Mouse (Mus musculus): ENCODE measurements around the gene Arid1b.

Gene Arid1b

DNA sequence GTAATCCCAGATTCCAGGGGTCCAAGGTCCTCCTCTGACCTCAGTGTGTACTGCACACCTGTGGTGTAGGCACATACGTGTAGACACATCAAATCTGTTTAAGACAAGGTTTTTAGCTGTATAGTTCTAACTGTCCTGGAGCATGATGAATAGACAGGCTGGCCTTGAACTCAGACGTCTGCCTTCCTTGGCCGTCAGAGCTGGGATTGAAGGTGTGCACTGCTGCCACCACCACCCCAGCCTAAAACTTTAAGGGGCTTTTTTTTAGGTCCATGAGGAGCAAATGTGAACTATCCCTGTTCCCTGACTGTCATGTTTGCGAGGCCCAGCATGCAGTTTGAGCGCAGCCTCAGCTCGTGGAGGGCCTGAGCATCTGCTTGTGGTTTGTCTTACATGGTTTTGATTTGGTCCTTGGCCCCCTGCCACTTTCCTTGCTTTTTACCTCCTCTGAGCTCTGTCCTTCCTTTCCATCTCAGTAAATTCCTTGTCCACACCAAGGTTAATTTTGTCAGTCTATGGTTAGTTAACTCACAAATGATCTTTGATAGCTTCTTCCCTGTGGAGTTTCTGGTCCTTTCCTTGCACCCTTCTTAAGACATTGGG, 224.9 kb downstream of the Arid1b start:
- no peak for DNase-seq

DNA sequence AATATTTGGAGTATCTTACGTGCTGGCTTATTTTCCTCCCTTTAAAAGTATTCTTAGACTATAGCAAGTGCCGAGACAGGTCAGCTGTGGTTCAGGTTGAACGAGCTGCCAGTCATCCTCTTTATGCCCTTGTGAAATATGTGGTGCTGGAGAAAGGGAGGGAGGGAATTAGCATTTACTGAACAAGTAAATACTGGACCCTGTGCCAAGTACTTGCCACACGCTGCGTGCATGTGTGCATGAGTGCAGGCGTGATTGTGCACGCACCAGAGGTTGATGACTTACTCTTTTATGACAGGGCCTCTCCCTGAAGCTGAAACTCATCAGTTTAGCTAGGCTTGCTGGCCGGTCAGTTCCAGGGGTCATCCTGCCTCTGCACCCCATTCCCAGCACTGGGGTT, 226.9 kb downstream of the Arid1b start:
- DNase-seq, result no peak

DNA sequence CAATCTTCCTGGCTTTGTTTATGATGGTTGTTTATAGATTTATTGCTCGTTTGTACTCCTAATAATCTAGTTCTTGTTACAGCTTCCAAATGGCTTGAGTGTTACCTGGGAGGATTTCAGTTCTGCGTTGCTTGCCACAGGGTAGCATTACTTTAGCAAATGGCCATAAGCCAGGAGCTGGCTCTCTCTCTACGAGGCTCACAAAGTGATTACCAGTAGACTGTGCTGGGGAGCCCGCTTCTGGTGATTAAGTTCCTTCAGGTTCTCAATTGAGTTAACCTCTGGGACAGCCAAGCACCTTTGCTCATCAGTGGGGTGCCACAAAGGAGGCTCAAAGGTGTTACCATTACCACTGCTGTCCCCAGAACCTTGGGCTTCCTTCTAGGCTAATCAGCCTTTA, 227.4 kb downstream of the Arid1b start:
- no peak for DNase-seq

DNA sequence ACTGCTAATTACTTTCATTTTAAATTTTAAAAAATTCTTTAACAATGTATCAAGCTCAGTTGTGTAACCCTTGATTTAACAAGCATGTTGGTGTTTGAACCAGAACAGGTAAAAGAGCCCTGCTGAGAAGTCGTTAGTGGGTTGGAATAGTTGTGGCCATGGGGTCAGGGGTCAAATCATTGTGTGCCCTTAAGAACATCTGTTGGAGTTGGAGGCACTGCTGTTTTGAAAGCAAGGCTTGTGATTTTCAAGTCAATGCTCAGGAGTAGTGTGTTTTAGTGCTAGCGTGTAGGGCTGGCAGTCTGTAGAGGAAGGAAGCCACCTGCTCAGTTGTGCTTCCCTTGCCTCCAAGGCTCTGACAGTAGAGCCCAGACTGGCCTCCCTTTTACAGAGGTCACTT, 228.7 kb downstream of the Arid1b start:
- no peak for DNase-seq

DNA sequence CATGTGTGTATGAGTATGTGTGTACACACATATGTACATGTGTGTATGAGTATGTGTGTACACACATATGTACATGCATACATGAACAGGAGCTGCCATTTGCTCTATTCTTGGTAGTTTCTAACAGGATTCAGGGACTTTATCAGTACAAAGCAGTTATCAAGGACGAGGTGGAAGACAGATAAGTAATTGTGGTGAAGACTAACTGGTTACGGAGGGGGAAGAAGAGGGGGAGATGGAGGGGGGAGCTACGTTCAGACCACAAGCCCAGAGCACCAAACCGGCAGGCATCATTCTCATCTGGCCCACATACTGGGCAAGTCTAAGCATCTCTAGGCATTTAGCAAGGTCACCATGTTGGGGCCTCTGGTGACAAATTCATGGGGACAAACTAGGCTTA, 230.8 kb downstream of the Arid1b start:
- DNase-seq, result no peak

DNA sequence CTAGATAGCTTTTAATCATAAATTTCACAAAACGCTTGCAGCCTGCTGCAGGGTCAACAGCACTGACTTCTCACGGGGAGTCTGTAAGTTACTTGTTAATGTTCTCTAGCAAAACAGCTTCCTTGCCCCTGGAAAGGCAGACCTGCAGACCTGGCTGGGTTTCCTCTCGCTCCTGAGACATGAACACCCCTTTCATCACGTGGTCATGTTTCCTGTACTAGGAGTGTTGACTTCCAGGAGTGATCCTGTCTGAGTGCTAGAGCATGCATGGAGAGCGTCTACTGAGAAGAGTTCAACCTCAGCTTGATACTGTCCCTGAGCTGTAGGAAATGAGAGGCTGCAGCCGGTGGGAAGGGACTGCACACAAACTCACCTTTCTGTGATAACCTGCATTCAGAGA, 233.0 kb downstream of the Arid1b start:
- no peak for DNase-seq

DNA sequence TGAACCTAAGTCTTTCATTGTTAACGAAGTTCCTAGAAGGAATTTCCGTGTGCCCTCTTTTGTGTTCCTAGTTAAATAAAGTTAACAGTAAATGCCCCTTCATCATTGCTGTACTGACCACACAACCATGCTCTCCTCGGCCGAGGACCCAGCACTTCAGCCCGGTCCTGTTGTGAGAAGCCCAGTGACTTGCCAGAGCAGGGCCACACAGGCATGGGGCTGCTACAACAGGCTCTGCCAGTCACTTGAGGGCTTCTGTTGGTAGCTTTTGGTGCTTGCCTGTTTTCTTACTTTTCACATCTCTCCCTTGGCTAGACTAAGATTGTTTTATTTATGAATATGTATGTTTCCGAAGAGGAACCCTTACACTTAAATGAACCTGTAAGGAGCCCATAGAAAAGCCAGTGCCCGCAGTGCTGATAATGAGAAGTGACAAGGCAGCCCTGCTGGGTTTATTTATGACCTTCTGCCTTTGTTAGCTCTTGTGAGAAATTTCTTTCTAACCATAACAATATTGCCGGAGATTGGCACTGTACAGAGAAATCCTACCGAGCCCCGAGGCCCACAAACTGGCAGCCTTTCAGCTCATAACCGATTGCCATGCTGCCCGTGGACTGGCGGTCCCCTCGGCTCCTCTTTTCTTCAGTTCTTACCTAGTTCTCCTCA, 234.0 kb downstream of the Arid1b start:
- DNase-seq, result no peak

DNA sequence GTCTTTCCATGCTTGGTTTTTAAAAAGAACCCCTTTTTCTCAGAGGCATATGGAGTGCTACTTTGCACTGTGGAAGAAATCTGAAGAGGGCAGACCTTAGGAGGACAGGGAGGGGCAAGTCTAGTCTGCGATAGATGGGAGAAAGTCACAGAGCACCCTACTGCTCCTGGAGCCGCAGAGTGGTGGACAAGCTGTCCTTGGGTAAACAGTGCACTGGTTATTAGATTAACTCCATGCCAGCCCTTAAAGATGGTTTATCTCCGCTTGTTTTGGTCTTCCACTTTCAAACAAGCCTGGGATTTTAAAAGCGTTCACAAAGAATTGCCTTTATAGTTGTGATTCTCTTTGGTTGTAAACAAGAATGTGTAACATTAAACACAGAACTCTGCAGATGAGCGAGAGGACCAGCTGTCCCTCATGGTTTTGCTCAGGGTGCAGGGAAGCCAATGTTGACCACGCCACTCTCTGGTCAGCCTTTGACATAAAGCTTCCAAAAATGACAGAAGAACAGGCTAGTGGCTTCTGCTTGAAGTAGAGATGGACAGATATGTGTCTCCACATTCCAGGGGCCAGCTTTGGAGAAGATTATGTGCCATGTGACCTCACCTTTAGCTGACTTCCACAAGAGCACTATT, 234.6 kb downstream of the Arid1b start:
- DNase-seq, result no peak

DNA sequence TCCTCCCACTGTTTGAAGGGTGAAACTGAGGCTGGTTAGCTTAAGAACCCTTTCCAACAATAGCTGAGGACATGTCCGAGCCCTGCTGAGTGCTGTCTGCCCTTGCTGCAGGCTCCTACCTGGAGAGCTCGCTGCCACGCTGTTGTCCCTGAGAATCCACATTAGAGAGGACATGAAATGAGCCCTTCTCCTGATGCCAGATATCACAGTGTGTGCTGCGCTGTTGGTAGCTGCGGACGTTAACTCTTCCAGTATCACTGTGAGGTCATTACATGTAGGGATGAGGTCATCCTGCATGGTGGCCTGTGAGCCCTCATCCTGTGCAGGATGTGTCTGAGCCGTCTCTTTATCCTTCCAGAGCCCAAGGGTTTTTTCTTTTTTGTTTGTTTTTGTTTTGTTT, 235.9 kb downstream of the Arid1b start:
- DNase-seq, result no peak

DNA sequence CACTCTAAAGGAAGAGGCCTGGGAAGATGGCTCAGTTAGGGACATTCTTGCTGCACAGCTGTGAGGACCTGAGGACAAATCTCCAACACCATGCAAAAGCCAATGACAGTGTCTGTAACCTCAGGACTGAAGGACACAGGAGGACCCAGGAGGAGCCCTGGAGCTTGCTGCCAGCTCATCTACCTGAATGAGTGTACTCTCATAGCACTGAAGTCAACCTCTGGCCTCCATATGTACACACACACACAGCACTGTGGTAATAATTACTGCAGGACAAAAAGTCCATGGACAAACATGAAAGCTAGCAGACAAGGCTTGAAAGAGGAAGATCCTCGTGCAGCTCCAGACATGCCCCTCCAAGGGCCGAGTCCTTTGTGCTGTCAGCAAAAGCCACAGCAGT, 238.0 kb downstream of the Arid1b start:
- DNase-seq, result no peak

DNA sequence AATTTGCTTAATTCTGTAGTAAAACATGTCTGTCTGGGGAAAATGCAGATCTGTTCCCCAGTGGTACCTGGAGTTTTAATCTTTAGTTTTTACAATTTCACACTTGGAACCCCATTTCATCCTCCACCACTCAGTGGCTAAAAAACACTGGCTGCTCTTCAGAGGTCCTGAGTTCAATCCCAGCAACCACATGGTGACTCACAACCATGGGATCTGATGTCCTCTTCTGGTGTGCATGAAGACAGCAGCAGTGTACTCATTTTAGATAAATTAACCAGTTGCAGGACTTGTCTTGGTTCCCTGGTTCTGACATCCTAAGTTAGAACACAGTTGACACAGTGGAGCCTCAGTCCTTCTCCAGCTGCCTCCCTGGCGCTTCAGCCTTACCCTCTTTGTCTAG, 239.9 kb downstream of the Arid1b start:
- no peak for DNase-seq

DNA sequence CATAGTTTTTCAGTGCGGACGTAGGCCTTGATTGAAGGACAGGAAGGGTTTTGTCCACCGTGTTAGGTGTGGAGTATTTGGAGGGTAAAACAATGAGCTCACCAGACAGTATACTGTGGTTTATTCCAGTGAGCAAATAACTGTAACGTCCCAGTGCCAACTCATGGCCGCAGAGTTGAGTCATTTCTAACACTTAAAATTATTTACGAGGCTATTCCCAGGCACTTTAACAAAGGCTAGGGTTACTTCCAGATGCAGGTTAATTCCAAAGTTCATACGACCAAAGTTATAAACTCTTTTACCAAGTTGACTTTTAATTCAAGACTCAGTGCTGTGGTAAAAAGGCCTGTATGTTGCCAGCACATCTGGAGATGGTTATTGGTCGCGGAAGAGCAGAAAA, 240.9 kb downstream of the Arid1b start:
- DNase-seq, result no peak

DNA sequence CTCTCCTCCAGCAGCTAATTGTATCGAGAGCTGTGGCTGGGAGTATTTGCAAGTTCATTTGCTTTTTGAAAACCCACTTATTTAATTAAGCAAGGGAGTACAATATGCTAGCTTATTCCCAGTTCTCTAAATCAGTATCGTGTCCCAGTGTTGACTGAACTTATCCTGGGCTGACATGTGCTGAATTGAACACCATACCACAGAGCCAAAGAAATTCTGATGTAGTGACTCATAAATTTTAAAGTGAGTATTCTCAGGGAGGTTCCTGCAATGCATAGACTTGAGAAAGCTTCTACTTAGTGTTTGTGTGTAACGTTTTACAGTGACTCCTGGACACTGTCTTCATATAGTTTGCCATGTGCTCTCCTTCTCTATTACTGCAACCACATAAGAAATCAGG, 243.6 kb downstream of the Arid1b start:
- no peak for DNase-seq

DNA sequence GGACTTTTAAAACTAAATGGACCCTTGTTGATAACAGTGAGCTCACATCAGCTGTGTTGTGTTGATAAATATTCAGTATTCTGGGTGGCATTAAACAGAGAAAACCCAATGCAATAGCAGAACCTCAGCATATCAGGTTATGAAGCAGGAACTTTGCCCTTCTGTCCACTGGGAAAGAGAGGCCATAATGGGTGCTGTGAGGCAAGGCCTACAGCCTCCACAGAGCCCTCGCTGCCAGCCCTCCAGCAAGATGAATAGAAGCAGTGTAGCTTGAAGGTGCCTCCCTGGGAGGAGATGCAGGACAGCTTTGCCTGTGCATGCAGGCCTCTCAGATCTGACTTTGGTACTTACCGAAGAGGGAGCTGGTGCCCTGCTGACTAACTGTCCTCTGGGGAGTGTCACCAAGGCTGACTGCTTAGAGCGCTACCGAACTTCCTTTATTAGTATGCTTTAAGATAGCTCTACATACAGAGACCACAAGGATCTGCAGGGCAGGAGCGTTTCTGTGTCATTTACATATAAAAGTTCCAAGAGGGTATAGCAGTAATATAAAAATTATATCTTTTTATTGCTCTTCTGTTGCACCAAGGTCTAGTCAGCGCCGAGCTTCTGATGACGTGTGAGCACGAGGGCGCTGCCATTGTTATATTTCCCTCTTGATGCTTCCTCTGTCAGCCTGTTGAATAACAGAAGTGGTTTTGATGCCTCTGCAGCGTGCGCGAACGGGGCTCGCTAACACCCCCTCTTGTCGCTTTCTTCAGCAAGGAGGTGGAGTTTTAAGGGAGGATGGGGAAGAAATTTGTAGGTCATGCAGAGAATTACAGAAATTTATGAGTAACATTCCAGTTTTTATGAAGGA, 244.5 kb downstream of the Arid1b start:
- peak; percentile 44 for DNase-seq

DNA sequence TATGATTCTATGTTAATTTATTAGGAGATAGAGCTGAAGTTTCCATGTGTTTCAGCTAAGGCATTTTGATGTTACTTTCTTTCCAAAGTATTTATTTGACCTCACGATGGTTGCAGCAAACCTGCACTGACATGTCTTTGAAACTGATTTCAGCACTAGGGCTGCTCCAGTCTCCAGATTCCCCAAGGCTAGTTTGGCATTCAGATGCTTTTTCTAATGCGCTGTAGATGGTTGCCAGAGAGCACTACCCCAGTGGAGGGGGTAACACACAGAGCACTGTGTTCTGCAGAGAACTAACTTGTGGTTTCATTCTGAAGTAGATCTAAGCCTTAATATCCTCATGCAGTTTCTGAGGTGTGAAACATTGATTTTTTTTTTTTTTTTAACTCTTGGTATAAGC, 250.4 kb downstream of the Arid1b start:
- DNase-seq, result no peak

DNA sequence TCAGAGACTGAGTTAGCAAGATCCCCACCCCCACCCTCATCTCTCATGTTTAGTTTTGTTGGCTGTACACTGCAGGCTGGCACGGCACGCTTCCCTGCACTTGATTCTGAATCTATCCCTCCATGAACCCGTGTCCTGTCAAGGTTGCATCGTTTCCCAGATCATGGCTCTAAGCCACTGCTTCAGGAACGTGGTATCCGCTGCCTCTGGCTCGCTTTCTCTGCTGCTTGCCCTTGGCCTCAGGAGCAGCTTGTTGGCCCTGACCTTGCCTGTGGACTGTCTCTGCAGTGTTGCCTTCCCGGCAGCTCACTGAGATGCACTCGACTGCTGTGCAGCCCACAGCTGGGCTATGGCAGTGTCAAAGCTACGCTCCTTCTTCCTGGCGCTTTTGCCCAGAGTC, 252.6 kb downstream of the Arid1b start:
- DNase-seq, result no peak

DNA sequence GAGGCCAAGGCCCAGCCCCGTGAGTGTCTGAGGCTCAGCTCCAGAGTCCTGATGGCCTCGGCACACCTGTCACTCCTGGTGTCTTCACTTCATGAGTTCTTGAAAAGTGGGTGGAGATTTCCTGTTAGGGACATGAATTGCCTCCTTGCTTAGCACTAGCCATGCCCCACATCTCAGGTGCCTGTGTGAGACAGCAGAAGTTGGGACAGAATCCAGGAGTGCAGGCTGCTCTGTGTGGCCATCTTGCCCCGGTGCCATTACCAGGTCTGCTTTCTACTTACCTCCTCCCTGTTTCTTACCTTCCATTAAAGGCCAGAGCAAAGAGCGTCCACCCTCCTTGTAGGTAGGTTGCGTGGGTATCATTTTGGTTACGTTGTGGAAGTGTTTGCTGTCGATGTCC, 253.1 kb downstream of the Arid1b start:
- no peak for DNase-seq

DNA sequence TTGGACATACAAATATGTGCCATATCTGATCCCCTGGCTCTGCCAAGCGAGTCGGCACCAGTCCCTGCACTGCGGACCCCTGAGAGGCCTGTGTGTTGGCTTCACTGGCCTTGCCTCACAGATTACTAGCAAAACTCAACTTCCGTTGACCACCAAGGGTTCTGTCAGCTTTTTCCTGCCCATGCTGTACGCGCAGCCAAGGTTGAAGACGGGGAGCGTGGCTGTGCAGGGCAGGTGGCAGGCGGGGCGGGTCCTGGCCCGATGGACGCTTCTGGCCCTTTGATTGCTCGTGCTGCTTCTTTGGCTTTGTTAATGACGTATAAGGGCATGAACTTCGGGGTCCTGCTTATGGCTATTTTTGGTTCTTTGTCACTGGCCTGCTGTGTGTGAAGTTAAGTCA, 253.6 kb downstream of the Arid1b start:
- no peak for DNase-seq

DNA sequence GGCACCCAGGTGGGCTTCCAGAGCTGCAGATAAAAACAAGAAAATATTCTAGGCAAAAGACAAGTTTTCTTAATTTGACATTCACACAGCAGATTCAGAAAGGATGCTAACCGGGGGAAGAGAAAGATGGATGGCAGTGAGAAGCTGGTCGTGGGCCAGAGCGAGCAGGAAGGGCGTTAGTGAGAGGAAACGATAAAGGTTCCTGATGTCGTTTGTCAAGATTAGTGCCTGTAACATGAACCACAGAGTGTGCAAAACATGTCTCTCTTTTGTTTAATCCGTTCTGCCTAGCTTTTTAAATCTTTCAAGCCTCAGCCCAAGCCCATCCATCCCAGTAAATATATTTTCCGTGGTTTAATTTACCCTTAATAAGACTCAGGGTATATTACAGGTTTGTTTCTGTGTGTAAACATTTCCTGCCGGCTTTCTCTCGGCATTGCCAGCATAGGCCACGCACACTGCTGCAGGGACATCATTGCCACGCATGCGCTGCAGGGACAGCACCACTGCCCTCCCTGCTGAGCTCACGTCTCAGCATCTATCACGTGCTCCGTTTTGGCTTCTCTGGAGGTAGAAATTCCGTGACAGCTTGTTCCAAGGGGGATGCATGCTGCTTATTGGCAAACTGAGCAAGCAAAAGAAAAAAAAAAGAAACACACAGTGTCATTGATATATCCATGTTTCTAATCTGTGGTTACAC, 255.0 kb downstream of the Arid1b start:
- peak; percentile 62 for DNase-seq

DNA sequence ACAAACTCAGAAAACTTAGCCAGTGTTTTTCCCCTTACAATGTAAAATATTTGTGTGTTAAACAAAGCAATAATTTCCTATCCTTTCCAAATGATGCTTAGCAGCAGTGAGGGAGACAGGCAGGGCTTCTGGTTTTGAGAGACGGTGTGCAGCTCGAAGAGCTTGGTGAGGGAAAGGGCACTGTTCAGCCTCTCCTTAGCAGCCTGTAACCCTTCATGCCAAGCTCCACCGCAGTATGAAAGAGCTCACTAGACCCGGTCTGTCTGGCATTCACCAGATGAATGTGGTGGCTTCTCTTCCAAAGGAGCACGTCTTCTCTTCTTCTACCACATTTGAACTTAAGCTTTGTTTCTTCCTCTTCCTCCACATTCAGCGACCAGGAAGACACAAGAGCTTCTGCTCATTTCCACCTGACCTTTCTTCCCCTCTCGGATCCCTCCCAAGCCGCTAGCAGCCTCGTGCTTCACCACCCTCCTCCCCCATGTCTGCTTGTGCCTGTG, 255.6 kb downstream of the Arid1b start:
- DNase-seq, result no peak

DNA sequence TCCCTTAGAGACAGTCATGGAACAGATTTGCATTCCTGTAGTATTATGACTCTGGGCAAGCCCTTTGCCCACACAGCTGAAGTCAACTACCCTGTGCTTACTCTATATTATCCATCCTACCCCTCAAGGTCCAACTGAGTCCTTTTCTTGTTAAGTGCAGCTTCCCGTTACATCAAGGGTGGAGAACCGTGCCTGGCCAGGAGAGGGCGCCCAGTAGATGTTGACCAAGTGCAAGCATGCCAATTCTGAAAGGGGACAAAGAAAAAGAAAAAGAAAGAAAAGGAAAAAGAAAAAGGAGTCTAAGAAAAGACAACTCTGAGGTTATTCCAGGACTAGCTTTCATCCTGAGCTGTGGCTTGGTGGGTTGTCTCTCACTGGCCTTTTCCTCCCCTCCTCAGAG, 258.3 kb downstream of the Arid1b start:
- DNase-seq, result peak; percentile 77

DNA sequence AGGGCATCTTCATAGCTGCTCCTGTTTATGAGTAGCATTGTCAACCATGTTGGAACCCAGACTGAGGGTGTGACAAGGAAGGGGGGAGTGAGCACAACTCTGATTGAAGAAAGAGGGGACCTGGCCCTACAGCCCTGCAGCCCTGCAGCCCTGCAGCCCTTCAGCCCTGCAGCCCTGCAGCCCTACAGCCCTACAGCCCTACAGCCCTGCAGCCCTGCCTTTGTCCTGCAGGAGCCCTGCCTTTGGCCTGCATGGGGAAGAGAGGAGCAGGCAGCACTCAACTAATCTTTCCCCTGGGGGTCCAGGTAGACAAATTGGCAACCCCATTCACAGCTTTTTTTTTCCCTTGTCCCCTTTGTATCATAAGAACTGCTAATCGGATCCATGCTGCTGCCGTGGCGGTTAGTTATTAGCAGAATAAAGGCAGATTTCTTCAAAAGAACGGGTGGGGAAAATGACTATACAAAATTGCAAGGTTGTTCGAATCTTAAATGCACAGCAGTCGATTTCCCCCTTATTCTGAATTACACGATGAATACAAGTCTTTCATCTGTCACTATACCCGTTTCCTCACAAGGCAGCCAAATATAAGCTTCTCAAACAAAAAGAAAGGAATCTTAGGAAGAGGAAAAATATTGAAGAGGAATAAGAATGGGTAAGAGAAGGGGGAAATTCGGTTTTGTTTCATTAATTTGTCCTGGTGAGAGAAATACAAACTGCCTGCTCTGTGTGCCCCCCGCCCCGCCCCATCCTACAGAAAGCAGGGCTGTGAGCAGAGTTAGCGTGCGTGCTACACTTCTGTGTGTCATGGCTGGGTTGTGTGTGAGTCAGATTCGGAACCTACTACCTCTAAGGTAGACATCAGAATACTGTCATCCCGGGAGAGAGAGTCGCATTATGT, 260.8 kb downstream of the Arid1b start:
- no peak for DNase-seq

Data from right cerebral cortex, adult 18-20 months (tissue).